Mouse (Mus musculus) kidney, adult 2 months (tissue): ENCODE results near the gene Snx29. TPM values are rescaled to one million over a fixed set of nuclear protein-coding genes. Genes with fewer than 3 reads are reported as not detected.

ENCODE experiments used
- DNase-seq: peaks from one replicate; pipeline ENCODE4 v3.0.0; 2021
- H3K27ac ChIP-seq: fragments of 200-500 bp; 2 replicates; pipeline ENCODE4 v1.5.1; 2012; ENCODE audit warnings: low read depth, low read length, control low read depth, inconsistent platforms; ENCODE audit not compliant: insufficient read depth
- H3K27me3 ChIP-seq: fragments of 200-500 bp; replicated peaks from 2 replicates; pipeline ENCODE4 v1.6.1; 2012; ENCODE audit warnings: mild to moderate bottlenecking, moderate library complexity, low read length, inconsistent platforms; ENCODE audit not compliant: control insufficient read depth, insufficient read depth
- H3K36me3 ChIP-seq: fragments of 200-500 bp; 2 replicates; pipeline ENCODE4 v1.6.1; 2012; ENCODE audit warnings: mild to moderate bottlenecking, moderate library complexity, low read length, inconsistent platforms; ENCODE audit not compliant: control insufficient read depth, insufficient read depth
- H3K4me1 ChIP-seq: fragments of 200-500 bp; 2 replicates; pipeline ENCODE4 v1.6.1; 2011; ENCODE audit warnings: low read length; ENCODE audit not compliant: control insufficient read depth, insufficient read depth
- H3K4me3 ChIP-seq: fragments of 200-500 bp; 2 replicates; pipeline ENCODE4 v1.5.1; 2011; ENCODE audit warnings: mild to moderate bottlenecking, low read depth, low read length, control low read depth; ENCODE audit not compliant: insufficient read depth
- CTCF ChIP-seq: fragments of 200-500 bp; conservative IDR thresholded peaks from 2 replicates; pipeline ENCODE4 v1.5.1; 2011; ENCODE audit warnings: low read depth, mild to moderate bottlenecking, control low read depth, low read length, moderate library complexity, mixed read lengths; ENCODE audit not compliant: insufficient read depth, insufficient read length
- POLR2A ChIP-seq: fragments of 200-500 bp; IDR thresholded peaks from one replicate; pipeline ENCODE4 v1.6.1; 2011; ENCODE audit warnings: low read depth, low read length, control low read depth
- WGBS: fragments of 180-500 bp; shearing (Covaris S2); methylation state at CpG from one replicate; pipeline ENCODE4 v1.1.7; 2018; 5-methylcytosine and 5-hydroxymethylcytosine counted together
- polyA plus RNA-seq: library from polyadenylated mRNA; depleted of rRNA; stranded (reverse); fragments of >200 nt; gene quantifications from 2 replicates; pipeline ENCODE4 v1.2.3, GENCODE M21; 2012

Gene Snx29
- polyA plus RNA-seq, 1 experiment = 64.8 TPM

DNA sequence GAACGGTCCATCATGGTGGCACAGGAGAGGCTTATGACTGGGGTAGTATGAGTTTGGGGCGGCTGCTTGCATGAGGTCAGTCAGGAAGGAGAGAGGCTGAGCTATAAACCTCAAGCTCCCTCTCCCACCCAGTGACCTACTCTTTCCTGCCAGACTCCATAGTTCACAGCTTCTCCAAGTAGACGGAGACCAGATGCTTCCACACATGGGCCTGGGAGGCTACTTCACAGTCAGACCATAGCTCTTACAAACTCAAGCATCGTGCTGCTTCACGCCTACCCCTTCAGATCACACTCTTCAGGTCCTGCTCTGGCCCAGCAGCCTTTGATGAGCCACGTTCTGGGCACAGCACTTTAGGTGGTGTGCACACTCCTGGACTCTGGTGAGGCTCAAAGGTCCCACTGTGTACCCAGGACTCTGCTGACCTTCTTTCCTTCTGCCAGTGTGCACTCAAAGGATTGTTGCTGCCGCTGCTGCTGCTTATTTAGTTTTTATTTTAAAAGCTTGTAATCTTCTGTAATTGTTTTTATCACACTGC is 313.6 kb downstream of the Snx29 start:
- no peak overlapping the region for H3K27ac ChIP-seq
- peak; percentile 32 for DNase-seq
- no peaks in the 10 kb centered on the region for H3K27me3 ChIP-seq
- no peaks in the 10 kb centered on the region; the same call in 1 of the 2 replicates for H3K36me3 ChIP-seq
- WGBS = 61% methylated on average over 7 of the region's 7 CpGs
- peaks cover 3% of the 10 kb centered on the region for H3K4me1 ChIP-seq
- H3K4me3 ChIP-seq = no peak overlapping the region
- TF ChIP-seq CTCF (no peak), POLR2A (no peak)

DNA sequence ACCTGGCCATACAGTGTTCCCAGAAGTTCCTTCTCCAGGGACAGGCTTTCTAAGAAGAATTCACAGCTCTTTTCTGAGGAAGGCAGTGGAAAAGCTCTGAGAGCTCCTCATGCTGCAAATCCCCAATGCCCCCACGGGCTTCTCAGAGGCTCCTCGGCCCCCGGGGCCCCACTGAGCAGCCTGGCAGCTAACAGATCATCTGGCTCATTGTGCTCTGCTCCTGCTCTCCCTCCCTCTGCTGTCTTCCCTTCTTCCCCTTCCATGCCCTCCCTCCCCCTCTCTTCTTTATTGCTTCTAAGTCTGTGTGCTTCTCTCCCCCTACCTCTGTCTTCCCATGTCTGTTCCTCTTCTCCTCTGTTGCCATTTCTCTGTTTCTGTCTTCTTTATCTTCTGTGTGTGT is 314.2 kb downstream of the Snx29 start:
- H3K27me3 ChIP-seq = no peaks in the 10 kb centered on the region
- TF ChIP-seq CTCF (no peak), POLR2A (no peak)
- H3K36me3 ChIP-seq = no peaks in the 10 kb centered on the region; the same call in 1 of the 2 replicates
- H3K4me1 ChIP-seq = peaks cover 3% of the 10 kb centered on the region
- DNase-seq = no peak
- H3K27ac ChIP-seq = no peak overlapping the region
- H3K4me3 ChIP-seq = no peak overlapping the region
- WGBS = 21% methylated on average over 3 of the region's 3 CpGs

DNA sequence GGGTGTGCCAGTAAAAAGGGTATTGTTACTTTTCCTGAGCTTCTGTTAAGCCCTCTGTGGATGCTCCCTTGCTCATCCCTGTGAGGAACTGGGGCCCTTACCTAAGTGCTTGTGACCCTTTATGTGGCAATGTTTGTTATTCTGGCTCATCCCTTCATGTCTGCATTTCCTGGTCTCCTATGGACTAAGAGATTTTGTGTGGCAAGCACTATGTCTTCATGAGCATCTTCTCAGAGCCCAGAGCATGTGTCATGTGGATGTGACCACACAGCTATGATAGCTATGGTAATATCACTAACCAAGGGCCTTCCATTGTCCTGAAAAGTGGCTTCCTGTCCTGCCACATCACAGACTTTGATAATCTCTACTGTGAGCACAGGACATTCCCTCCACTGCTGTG is 315.1 kb downstream of the Snx29 start:
- H3K27me3 ChIP-seq = no peaks in the 10 kb centered on the region

DNA sequence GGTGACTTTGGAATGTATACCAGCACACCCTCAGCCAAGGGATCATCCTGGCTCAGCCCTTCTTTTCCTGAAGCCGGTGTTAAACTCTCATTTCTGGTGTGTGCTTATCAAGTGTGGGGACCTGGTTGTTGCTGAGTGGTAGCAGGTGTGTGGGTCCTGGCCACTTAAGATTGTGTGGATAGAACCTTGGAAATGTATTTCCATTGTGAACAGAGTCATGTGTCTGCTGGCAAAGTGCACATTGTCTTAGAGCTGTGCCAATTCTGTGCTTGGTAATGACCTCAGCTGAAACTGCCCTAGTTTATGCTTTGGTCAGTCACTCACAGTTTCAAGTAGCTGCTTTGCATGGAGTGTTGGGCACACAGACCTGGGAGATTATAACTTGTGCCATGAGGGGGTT is 316.0 kb downstream of the Snx29 start:
- no peak for DNase-seq

More for the DNA sequence above, 315.1 kb downstream of the Snx29 start:
- Histone ChIP-seq H3K36me3 (no peaks in the 10 kb centered on the region; the same call in 1 of the 2 replicates), H3K4me1 (peaks cover 3% of the 10 kb centered on the region), H3K27ac (no peak overlapping the region), H3K4me3 (no peak overlapping the region)
- DNase-seq = no peak
- TF ChIP-seq CTCF = no peak
- TF ChIP-seq POLR2A = no peak

DNA sequence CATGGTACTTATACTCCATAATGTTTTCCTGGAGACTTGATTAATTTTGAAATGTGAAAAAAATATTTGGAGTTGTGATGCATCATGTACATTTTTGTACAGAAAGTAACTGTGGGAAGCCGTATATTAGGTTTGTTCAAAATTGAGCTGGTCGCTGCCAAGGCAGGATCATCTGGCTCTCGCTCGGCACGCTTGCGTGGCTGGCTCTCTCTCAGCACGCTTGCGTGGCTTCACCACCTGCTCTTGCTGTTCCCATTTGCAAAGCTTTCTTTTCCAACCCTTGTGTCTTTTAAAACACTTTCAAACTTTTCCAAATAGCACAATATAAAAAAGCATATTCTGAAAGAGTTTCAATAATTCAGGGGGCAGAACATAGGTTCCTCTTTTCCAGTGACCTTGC is 317.2 kb downstream of the Snx29 start:
- H3K27ac ChIP-seq = no peak overlapping the region
- no peaks in the 10 kb centered on the region for H3K27me3 ChIP-seq
- WGBS = 93% methylated on average over 8 of the region's 8 CpGs
- H3K4me3 ChIP-seq = no peak overlapping the region
- peaks cover 3% of the 10 kb centered on the region for H3K4me1 ChIP-seq
- TF ChIP-seq POLR2A = no peak
- TF ChIP-seq CTCF = no peak
- no peak for DNase-seq
- H3K36me3 ChIP-seq = no peaks in the 10 kb centered on the region; the same call in 1 of the 2 replicates

More for the DNA sequence above, 316.0 kb downstream of the Snx29 start:
- Histone ChIP-seq H3K27me3 (no peaks in the 10 kb centered on the region), H3K27ac (no peak overlapping the region), H3K4me1 (peaks cover 3% of the 10 kb centered on the region), H3K36me3 (no peaks in the 10 kb centered on the region; the same call in 1 of the 2 replicates), H3K4me3 (no peak overlapping the region)
- TF ChIP-seq CTCF = no peak
- TF ChIP-seq POLR2A = no peak
- 85% methylated on average over 1 of the region's 1 CpGs for WGBS

DNA sequence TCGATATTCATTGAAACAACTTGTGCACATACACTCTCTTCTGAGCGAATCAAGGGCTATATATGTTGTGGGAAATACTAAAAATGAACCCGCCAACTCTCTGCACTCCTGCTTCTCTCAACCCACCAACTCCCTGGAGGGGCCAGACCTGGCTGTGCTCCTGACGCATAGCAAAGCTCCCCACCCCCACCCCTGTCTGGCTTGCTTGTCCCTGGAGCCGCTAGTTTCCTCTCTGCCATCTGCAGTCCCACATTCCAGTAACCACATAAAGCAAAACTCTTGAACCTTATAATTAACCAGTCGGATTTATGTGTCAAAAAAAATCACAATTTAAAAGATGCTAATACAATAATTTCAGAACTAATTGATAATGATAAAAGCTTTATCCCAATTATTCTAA is 320.9 kb downstream of the Snx29 start:
- 65% methylated on average over 6 of the region's 6 CpGs for WGBS
- TF ChIP-seq POLR2A (no peak), CTCF (no peak)
- no peak for DNase-seq
- H3K27me3 ChIP-seq = no peaks in the 10 kb centered on the region
- no peaks in the 10 kb centered on the region for H3K36me3 ChIP-seq
- no peak overlapping the region for H3K4me3 ChIP-seq
- H3K27ac ChIP-seq = no peak overlapping the region
- H3K4me1 ChIP-seq = peaks cover 14% of the 10 kb centered on the region

DNA sequence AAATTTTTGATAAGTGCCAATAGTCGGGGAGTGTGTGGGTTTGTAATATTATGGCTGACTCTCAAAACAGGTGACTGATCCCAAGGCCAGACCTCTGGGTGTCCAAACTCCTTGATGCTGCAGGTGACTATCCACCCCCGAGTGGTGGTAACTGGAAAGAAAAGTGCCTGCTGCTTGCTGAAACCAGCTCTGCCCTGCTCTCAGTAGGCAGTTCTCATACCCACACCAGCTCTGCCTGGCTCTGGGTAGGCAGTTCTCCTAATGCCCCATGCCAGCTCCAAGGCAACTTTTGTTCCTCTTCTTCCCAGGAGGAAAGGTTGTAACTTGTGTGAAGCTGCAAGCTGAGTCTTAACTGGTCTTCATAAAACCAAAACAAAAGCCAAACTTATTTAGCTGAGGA is 321.7 kb downstream of the Snx29 start:
- Histone ChIP-seq H3K27me3 (no peaks in the 10 kb centered on the region), H3K36me3 (no peaks in the 10 kb centered on the region), H3K4me3 (no peak overlapping the region), H3K4me1 (peaks cover 17% of the 10 kb centered on the region), H3K27ac (no peak overlapping the region)
- 55% methylated on average over 2 of the region's 2 CpGs for WGBS
- peak; percentile 37 for DNase-seq
- no peak for TF ChIP-seq CTCF
- no peak for TF ChIP-seq POLR2A
